Mouse (Mus musculus) liver, postnatal 0 days (tissue): ENCODE data around the gene Gm21293. TPM values are rescaled to one million over a fixed set of nuclear protein-coding genes. Genes with fewer than 3 reads are reported as not detected.

ENCODE experiments used
- polyA plus RNA-seq: library from polyadenylated mRNA; unstranded; fragments of >200 nt; fragmentation: Nextera tagmentation; extraction: Ambion mirVana; gene quantifications from 2 replicates; pipeline ENCODE4 v1.2.1, GENCODE M21; 2015

Gm21293 gene
- polyA plus RNA-seq, 1 experiment from 2014 or later: not detected

Other genes starting within 250 kb of the Gm21293 start
- not detected in 2 replicates for gene Gm6763, start 8.5 kb downstream of the Gm21293 start, polyA plus RNA-seq
- not detected in 2 replicates for gene Gm8764, start 17.0 kb downstream of the Gm21293 start, polyA plus RNA-seq
- gene Gm21304, start 25.5 kb downstream of the Gm21293 start, polyA plus RNA-seq: not detected in 2 replicates
- not detected in 2 replicates for gene Gm21312, start 34.0 kb downstream of the Gm21293 start, polyA plus RNA-seq
- not detected in 2 replicates for gene Gm20765, start 42.5 kb downstream of the Gm21293 start, polyA plus RNA-seq
- gene Gm4340, start 51.1 kb downstream of the Gm21293 start, polyA plus RNA-seq: not detected in 2 replicates